Mouse (Mus musculus): ENCODE data around the gene Mmp15.

- TF ChIP-seq CTCF (IDR thresholded peaks at IDR 0.05; ENCODE audit: low read depth, low read length): no peak
- no peak for TF ChIP-seq EP300 (IDR thresholded peaks at IDR 0.05; ENCODE audit: insufficient read depth, low read depth, low read length)
- no peak for TF ChIP-seq POLR2A (IDR thresholded peaks at IDR 0.05; ENCODE audit: insufficient read depth, low read length)
Measured at GRCm38 (mm10) chr8:95336363-95336762, 15.7 kb upstream of the Mmp15 start.
